Mouse (Mus musculus) hindbrain, embryonic 14.5 days (tissue): Measurements from ENCODE around the gene Ncoa4. TPM values are rescaled to one million over a fixed set of nuclear protein-coding genes. Genes with fewer than 3 reads are reported as not detected.
"Not testable (repeated sequence)": the region's sequence is repeated elsewhere in the genome, so short reads cannot be mapped to it uniquely, and the experiment has no call there.

Experiments
- ATAC-seq: fragments of 200-750 bp; cut with Nextera tagmentation; 2 replicates; pipeline ENCODE4 v1.8.0; 2017; ENCODE audit warnings: moderate number of reproducible peaks, mild to moderate bottlenecking, moderate TSS enrichment, moderate library complexity; ENCODE audit not compliant: low FRiP score
- DNase-seq: peaks from one replicate; pipeline ENCODE4 v3.0.0-alpha.2; 2015; ENCODE audit warnings: low spot score
- H3K27ac ChIP-seq: fragments of 300-500 bp; sonication (generic); 2 replicates; pipeline ENCODE4 v1.5.1; 2014; ENCODE audit warnings: mild to moderate bottlenecking, moderate library complexity
- H3K27me3 ChIP-seq: fragments of 300-500 bp; sonication (generic); 2 replicates; pipeline ENCODE4 v1.6.1; 2014; ENCODE audit warnings: mild to moderate bottlenecking, low read length, mixed read lengths; ENCODE audit not compliant: control insufficient read depth, insufficient read depth
- H3K36me3 ChIP-seq: fragments of 300-500 bp; sonication (generic); replicated peaks from 2 replicates; pipeline ENCODE4 v1.6.1; 2014; ENCODE audit not compliant: control insufficient read depth, insufficient read depth
- H3K4me1 ChIP-seq: fragments of 300-500 bp; sonication (generic); replicated peaks from 2 replicates; pipeline ENCODE4 v1.6.1; 2014; ENCODE audit warnings: antibody characterized with exemption, low read length, mixed read lengths; ENCODE audit not compliant: control insufficient read depth, insufficient read depth
- H3K4me2 ChIP-seq: fragments of 300-500 bp; sonication (generic); replicated peaks from 2 replicates; pipeline ENCODE4 v1.6.1; 2014; ENCODE audit warnings: mild to moderate bottlenecking, moderate library complexity
- H3K4me3 ChIP-seq: fragments of 300-500 bp; sonication (generic); replicated peaks from 2 replicates; pipeline ENCODE4 v1.5.1; 2014; ENCODE audit warnings: mild to moderate bottlenecking, low read length
- H3K9ac ChIP-seq: fragments of 300-500 bp; sonication (generic); 2 replicates; pipeline ENCODE4 v1.6.1; 2014
- H3K9me3 ChIP-seq: fragments of 300-500 bp; sonication (generic); 2 replicates; pipeline ENCODE4 v1.6.1; 2016; ENCODE audit warnings: low read length; ENCODE audit not compliant: control insufficient read depth
- WGBS: fragments of 180-500 bp; shearing (Covaris S2); extraction: QIAGEN DNeasy Blood & Tissue Kit; methylation state at CpG from one replicate; pipeline ENCODE4 v1.1.7; 2014; 5-methylcytosine and 5-hydroxymethylcytosine counted together
- polyA plus RNA-seq: library from polyadenylated mRNA; unstranded; fragments of >200 nt; fragmentation: Nextera tagmentation; extraction: Ambion mirVana; gene quantifications from 2 replicates; pipeline ENCODE4 v1.2.1, GENCODE M21; 2014

Ncoa4 gene
- polyA plus RNA-seq, 1 experiment from 2014 or later: 124 TPM

- 91% methylated on average over 6 of the region's 6 CpGs for whole genome bisulfite sequencing
- no peak overlapping the region for H3K27ac ChIP-seq
- H3K27me3 ChIP-seq: no peaks in the 10 kb centered on the region
- no peak overlapping the region for H3K4me3 ChIP-seq
- no peaks in the 10 kb centered on the region for H3K9me3 ChIP-seq
- ATAC-seq (no peak), DNase-seq (no peak)
- peaks cover 68% of the 10 kb centered on the region for H3K36me3 ChIP-seq
- H3K4me1 ChIP-seq: no peaks in the 10 kb centered on the region
- H3K4me2 ChIP-seq: no peak overlapping the region
- no peak overlapping the region for H3K9ac ChIP-seq
Observed at GRCm38 (mm10) chr14:32180861-32181260, 21.2 kb downstream of the Ncoa4 start.

DNA sequence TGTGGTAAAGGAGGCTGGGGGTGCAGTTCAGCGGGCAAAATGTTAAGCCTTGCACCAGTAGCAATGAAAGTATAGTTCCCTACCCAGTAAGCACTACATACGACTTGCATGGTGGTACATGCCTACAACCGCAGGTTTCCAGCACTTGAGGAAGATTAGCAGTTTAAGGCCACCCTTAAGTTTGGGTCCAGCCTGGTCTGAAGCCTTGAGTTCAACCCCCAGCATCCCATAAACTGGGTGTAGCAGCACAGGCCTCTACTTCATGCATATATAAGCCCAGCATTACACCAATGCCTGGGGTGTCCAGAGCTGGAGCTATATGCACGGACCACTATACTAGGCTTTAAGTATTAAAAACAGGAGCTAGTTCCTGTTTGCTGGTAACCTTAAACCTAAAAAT is 24.2 kb downstream of the Ncoa4 start:
- 99% methylated on average over 4 of the region's 4 CpGs for WGBS
- no peak for DNase-seq
- H3K27me3 ChIP-seq: no peaks in the 10 kb centered on the region
- no peak overlapping the region for H3K9ac ChIP-seq
- H3K4me1 ChIP-seq: no peaks in the 10 kb centered on the region
- no peak for ATAC-seq
- no peak overlapping the region for H3K4me3 ChIP-seq
- no peak overlapping the region for H3K27ac ChIP-seq
- peaks cover 88% of the 10 kb centered on the region for H3K36me3 ChIP-seq
- no peaks in the 10 kb centered on the region for H3K9me3 ChIP-seq
- H3K4me2 ChIP-seq: no peak overlapping the region

DNA sequence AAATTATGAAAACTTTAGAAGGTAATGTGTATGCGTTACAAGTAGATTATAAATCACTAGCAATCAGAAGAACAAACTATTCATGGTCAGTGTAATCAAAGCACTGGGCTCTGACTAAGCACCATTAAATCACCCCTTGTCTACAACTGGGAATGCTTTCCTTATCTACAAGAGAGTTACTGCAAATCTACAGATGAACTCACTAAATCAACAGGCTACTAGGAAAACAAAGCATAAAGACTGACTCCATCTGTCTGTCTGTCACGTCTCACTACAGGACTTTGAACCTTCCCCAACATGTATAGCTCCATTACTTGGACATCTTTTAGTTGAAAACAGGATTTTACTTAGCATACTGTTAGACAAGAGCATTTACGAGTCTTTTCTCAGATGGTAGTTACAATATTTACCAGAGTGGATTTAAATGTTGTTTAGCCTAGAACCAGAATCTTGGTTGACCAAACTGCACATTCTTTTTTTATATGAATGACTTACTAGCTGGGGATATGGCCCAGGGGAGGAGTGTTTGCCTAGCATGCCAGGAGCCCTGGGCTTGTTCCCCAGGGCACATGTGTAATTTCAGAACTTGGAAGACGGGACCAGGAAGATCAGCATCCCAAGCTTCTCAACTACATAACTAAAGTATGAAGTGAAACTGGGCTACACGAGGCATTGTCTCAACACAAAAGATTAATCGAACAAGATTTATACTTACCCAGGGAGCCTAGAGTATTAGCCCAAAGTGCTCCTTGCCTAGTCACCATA is 31.1 kb downstream of the Ncoa4 start:
- Histone ChIP-seq H3K4me1 (no peaks in the 10 kb centered on the region), H3K4me3 (no peak overlapping the region), H3K27ac (no peak overlapping the region), H3K9ac (no peak overlapping the region), H3K36me3 (peaks cover 69% of the 10 kb centered on the region), H3K4me2 (no peak overlapping the region), H3K9me3 (no peaks in the 10 kb centered on the region), H3K27me3 (no peaks in the 10 kb centered on the region)
- ATAC-seq: no peak
- 95% methylated on average over 6 of the region's 6 CpGs for WGBS
- DNase-seq: no peak

- Histone ChIP-seq H3K27me3 (no peaks in the 10 kb centered on the region), H3K9me3 (no peaks in the 10 kb centered on the region), H3K4me3 (no peak overlapping the region), H3K4me2 (no peak overlapping the region), H3K9ac (no peak overlapping the region), H3K27ac (no peak overlapping the region), H3K36me3 (peaks cover 66% of the 10 kb centered on the region), H3K4me1 (no peaks in the 10 kb centered on the region)
- 95% methylated on average over 5 of the region's 5 CpGs for WGBS
- DNase-seq (no peak), ATAC-seq (no peak)
Observed at GRCm38 (mm10) chr14:32191926-32192325, 32.3 kb downstream of the Ncoa4 start.

GRCm38 (mm10) chr14:32192437-32192836 is 32.8 kb downstream of the Ncoa4 start:
- DNase-seq (peak; percentile 58), ATAC-seq (no peak)
- Histone ChIP-seq H3K9ac (no peak overlapping the region), H3K9me3 (no peaks in the 10 kb centered on the region), H3K27me3 (no peaks in the 10 kb centered on the region), H3K4me2 (no peak overlapping the region), H3K36me3 (peaks cover 66% of the 10 kb centered on the region), H3K4me3 (no peak overlapping the region), H3K27ac (no peak overlapping the region), H3K4me1 (no peaks in the 10 kb centered on the region)
- 42% methylated on average over 3 of the region's 3 CpGs for WGBS

DNA sequence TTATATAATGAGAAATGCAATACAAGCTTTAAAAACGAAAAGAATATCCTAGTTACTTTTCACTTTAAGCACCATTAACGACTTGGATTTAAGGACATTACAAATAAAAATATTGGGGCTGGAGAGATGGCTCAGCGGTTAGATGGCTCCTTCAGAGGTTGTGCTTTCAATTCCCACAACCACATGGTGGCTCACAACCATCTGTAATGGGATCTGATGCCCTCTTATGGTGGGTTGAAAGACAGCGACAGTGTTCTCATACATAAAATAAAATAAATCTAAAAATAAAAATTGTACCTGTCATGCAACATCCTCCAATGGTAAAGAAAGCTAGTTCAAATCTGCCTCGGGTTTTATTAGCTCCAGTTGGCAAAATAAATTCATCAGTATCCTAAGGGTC is 33.9 kb downstream of the Ncoa4 start:
- not testable (repeated sequence) for H3K4me2 ChIP-seq, H3K9me3 ChIP-seq, H3K4me1 ChIP-seq, DNase-seq, H3K4me3 ChIP-seq, H3K27me3 ChIP-seq, ATAC-seq, H3K9ac ChIP-seq, H3K27ac ChIP-seq
- peaks cover 64% of the 10 kb centered on the region for H3K36me3 ChIP-seq
- 88% methylated on average over 5 of the region's 5 CpGs for WGBS

- H3K27me3 ChIP-seq: no peaks in the 10 kb centered on the region
- no peaks in the 10 kb centered on the region for H3K9me3 ChIP-seq
- under 1% methylated on average over 25 of the region's 26 CpGs for WGBS
- H3K27ac ChIP-seq: peak overlapping the region; percentile 45; the same call in 1 of the 2 replicates
- H3K36me3 ChIP-seq: peaks cover 30% of the 10 kb centered on the region
- peak overlapping the region; percentile 100 for H3K4me3 ChIP-seq
- peak; percentile 36 for DNase-seq
- H3K4me2 ChIP-seq: peak overlapping the region; percentile 83
- peak; percentile 53 for ATAC-seq
- H3K4me1 ChIP-seq: peaks cover 24% of the 10 kb centered on the region
- peak overlapping the region; percentile 93 for H3K9ac ChIP-seq
Observed at GRCm38 (mm10) chr14:32201354-32201753, 41.7 kb downstream of the Ncoa4 start.

- peaks cover 24% of the 10 kb centered on the region for H3K4me1 ChIP-seq
- peak within 1 kb of the TSS; percentile 93 for H3K9ac ChIP-seq
- peaks cover 24% of the 10 kb centered on the region for H3K36me3 ChIP-seq
- WGBS: under 1% methylated on average over 75 of the region's 77 CpGs
- no peaks in the 10 kb centered on the region for H3K9me3 ChIP-seq
- peak; percentile 91 for DNase-seq
- ATAC-seq: peak; percentile 94
- peak within 1 kb of the TSS; percentile 100 for H3K4me3 ChIP-seq
- H3K27ac ChIP-seq: peak within 1 kb of the TSS; percentile 52
- H3K4me2 ChIP-seq: peak within 1 kb of the TSS; percentile 93
- no peaks in the 10 kb centered on the region for H3K27me3 ChIP-seq
Observed at GRCm38 (mm10) chr14:32201791-32202451, 42.3 kb downstream of the Ncoa4 start, which contains the start of the genes Timm23 and Parg. TSS of gene Timm23 (minus strand) at chr14:32201898. TSS of gene Parg (plus strand) at chr14:32201949.

GRCm38 (mm10) chr14:32226601-32227000 is 66.9 kb downstream of the Ncoa4 start:
- H3K4me3 ChIP-seq: no peak overlapping the region
- H3K9ac ChIP-seq: no peak overlapping the region
- no peak overlapping the region for H3K27ac ChIP-seq
- no peaks in the 10 kb centered on the region for H3K9me3 ChIP-seq
- ATAC-seq: no peak
- peaks cover 20% of the 10 kb centered on the region for H3K36me3 ChIP-seq
- no peaks in the 10 kb centered on the region for H3K4me1 ChIP-seq
- no peak overlapping the region for H3K4me2 ChIP-seq
- no peaks in the 10 kb centered on the region for H3K27me3 ChIP-seq
- no peak for DNase-seq
